Mouse (Mus musculus) embryonic facial prominence, embryonic 11.5 days (tissue): ENCODE results near the gene Etnk2. TPM values are rescaled to one million over a fixed set of nuclear protein-coding genes. Genes with fewer than 3 reads are reported as not detected.

Source experiments
- ATAC-seq: fragments of 200-750 bp; cut with Nextera tagmentation; replicated peaks from 2 replicates; pipeline ENCODE4 v1.8.0; 2017; ENCODE audit warnings: low read depth; ENCODE audit not compliant: insufficient number of reproducible peaks, low FRiP score, low TSS enrichment
- DNase-seq: peaks from one replicate; pipeline ENCODE4 v3.0.0-alpha.2; 2015; ENCODE audit warnings: low spot score
- H3K27ac ChIP-seq: fragments of 300-500 bp; sonication (generic); replicated peaks from 2 replicates; pipeline ENCODE4 v1.5.1; 2014; ENCODE audit warnings: mild to moderate bottlenecking, low read depth, low read length, control low read depth
- H3K27me3 ChIP-seq: fragments of 300-500 bp; sonication (generic); 2 replicates; pipeline ENCODE4 v1.6.1; 2014; ENCODE audit warnings: mild to moderate bottlenecking, low read length, moderate library complexity, mixed read lengths; ENCODE audit not compliant: control insufficient read depth, insufficient read depth
- H3K36me3 ChIP-seq: fragments of 300-500 bp; sonication (generic); replicated peaks from 2 replicates; pipeline ENCODE4 v1.6.1; 2014; ENCODE audit warnings: low read depth, mild to moderate bottlenecking, low read length, moderate library complexity, mixed read lengths; ENCODE audit not compliant: control insufficient read depth, insufficient read depth
- H3K4me1 ChIP-seq: fragments of 300-500 bp; sonication (generic); 2 replicates; pipeline ENCODE4 v1.6.1; 2014; ENCODE audit warnings: low read length, mixed read lengths; ENCODE audit not compliant: control insufficient read depth, insufficient read depth
- H3K4me2 ChIP-seq: fragments of 300-500 bp; sonication (generic); 2 replicates; pipeline ENCODE4 v1.6.1; 2014; ENCODE audit warnings: low read depth, mild to moderate bottlenecking, control low read depth, low read length, moderate library complexity
- H3K4me3 ChIP-seq: fragments of 300-500 bp; sonication (generic); 2 replicates; pipeline ENCODE4 v1.5.1; 2014; ENCODE audit warnings: low read depth, low read length, control low read depth
- H3K9ac ChIP-seq: fragments of 300-500 bp; sonication (generic); replicated peaks from 2 replicates; pipeline ENCODE4 v1.6.1; 2014; ENCODE audit warnings: mild to moderate bottlenecking, control low read depth, low read length
- H3K9me3 ChIP-seq: fragments of 300-500 bp; sonication (generic); replicated peaks from 2 replicates; pipeline ENCODE4 v1.6.1; 2016; ENCODE audit warnings: mild to moderate bottlenecking, low read length, inconsistent platforms, mixed read lengths; ENCODE audit not compliant: control insufficient read depth
- WGBS: fragments of 180-500 bp; shearing (Covaris S2); extraction: QIAGEN DNeasy Blood & Tissue Kit; methylation state at CpG from one replicate; pipeline ENCODE4 v1.1.7; 2014; 5-methylcytosine and 5-hydroxymethylcytosine counted together
- polyA plus RNA-seq: library from polyadenylated mRNA; unstranded; fragments of >200 nt; fragmentation: Nextera tagmentation; extraction: Ambion mirVana; gene quantifications from 2 replicates; pipeline ENCODE4 v1.2.1, GENCODE M21; 2014

Gene Etnk2
- polyA plus RNA-seq, 1 experiment from 2014 or later: 2.8 TPM

DNA sequence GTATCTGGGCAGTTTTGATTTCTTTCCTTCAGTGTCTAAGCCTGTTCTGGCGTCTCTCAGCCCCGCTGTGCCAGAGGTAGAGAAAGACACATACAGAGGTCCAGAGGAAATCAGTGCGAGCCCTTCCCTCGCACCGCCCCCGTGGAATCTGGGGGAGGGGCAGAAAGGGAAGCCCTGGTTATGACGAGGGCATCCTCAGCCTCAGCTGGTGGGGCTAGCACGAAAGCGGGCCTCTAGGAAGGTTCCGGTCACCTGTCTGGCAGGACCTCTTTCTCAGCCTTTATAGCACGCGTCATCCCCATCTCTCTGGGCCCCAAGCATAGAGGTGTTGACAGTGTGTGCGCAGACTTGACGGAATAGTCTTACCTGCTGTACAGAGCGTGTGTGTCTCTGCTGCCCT lies 7.5 kb upstream of the Etnk2 start:
- H3K9me3 ChIP-seq: no peaks in the 10 kb centered on the region
- 54% methylated on average over 15 of the region's 15 CpGs for WGBS
- DNase-seq: no peak
- no peak overlapping the region for H3K9ac ChIP-seq
- no peaks in the 10 kb centered on the region for H3K36me3 ChIP-seq
- no peaks in the 10 kb centered on the region; the same call in 1 of the 2 replicates for H3K4me1 ChIP-seq
- H3K4me3 ChIP-seq: no peak overlapping the region
- H3K27ac ChIP-seq: no peak overlapping the region
- H3K4me2 ChIP-seq: no peak overlapping the region
- ATAC-seq: no peak
- no peaks in the 10 kb centered on the region for H3K27me3 ChIP-seq

DNA sequence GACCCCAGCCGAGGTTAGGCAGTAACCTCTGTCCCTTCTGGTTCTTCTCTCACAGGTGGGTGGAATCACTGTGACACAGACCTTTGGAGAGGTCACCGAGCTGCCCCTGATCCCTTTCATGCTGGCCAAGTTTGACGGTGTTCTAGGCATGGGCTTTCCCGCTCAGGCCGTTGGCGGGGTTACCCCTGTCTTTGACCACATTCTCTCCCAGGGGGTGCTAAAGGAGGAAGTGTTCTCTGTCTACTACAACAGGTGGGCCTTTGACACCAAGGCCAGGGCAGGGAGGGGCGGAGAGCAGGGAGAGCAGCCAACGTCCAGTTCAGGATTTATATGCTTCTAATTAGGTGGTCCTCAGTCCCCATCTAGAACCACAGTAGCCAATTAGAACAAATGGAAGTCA lies 7.0 kb upstream of the Etnk2 start:
- no peaks in the 10 kb centered on the region for H3K27me3 ChIP-seq
- H3K9ac ChIP-seq: no peak overlapping the region
- no peaks in the 10 kb centered on the region for H3K9me3 ChIP-seq
- ATAC-seq (no peak), DNase-seq (no peak)
- no peaks in the 10 kb centered on the region; the same call in 1 of the 2 replicates for H3K4me1 ChIP-seq
- H3K4me2 ChIP-seq: no peak overlapping the region
- no peak overlapping the region for H3K4me3 ChIP-seq
- no peaks in the 10 kb centered on the region for H3K36me3 ChIP-seq
- no peak overlapping the region for H3K27ac ChIP-seq
- 52% methylated on average over 8 of the region's 8 CpGs for WGBS

DNA sequence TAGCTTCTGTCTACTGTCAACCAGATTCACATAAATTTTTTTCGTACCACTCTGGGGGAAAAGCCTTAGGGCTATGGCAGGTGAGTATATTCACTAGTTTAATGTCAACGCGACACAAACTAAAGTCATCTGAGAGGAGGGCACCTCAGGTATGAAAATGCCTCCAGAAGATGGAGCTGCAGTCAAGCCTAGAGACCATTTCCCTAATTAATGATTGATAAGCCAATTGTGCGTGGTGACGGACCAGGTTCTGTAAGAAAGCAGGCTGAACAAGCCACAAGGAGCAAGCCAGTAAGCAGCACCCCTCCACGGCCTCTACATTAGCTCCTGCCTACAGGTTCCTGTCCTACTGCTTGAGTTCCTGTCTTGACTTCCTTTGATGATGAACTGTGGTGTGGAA lies 2.4 kb upstream of the Etnk2 start:
- ATAC-seq (no peak), DNase-seq (no peak)
- Histone ChIP-seq H3K9me3 (no peaks in the 10 kb centered on the region), H3K4me2 (no peak overlapping the region), H3K36me3 (no peaks in the 10 kb centered on the region), H3K4me1 (no peaks in the 10 kb centered on the region; the same call in 1 of the 2 replicates), H3K9ac (no peak overlapping the region), H3K4me3 (no peak overlapping the region), H3K27ac (no peak overlapping the region), H3K27me3 (peaks cover 21% of the 10 kb centered on the region)
- 88% methylated on average over 6 of the region's 6 CpGs for WGBS

DNA sequence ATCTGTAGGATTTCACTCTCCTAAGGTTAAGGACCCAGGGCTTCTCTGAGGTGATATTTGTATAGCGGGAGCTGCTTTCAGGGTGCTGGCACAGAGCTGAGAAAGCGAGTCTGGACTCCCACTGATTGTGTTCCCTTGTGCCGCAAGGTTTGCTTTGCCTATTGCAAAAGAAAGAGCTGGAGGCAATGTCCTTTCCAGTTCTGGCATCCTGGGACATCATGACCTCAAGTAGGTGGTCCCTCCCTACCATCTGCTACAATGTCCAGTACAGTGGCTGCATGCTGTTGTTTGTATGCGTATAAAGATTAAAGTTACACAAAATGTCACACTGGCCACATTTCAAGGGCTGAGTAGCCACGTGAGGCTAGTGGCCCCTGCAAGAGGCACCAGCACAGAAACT lies 1.3 kb upstream of the Etnk2 start:
- 85% methylated on average over 5 of the region's 5 CpGs for WGBS
- Histone ChIP-seq H3K27ac (no peak overlapping the region), H3K27me3 (peaks cover 21% of the 10 kb centered on the region)

DNA sequence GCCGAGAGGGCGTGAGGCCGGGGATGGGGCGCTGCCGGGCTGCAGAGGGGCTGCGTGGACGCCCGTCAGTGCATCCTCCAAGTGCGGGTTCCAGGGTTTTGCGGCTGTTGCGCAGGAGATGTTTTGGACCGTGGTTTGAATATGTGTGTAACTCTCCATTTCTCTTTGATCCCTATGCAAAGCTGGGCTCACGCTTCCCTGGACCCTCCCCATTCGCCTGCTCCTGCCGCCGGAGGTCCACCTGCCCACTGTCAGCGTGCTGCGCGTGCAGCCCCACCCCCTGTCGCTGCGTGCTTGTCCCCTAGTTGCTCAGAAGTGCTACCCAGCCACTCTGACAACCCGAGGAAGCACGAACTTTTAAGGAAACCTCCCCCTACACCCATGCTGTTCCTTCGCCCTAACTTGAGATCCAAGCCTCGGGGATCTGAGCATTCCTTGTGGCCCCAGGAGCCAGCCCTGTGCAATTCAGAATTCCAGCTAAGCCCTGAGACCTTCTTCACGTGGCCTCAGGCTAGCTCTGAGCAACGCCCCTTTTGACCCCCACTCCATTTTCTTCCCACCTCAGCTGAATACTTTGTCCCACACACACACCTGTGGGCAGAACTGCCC lies 754 bp downstream of the Etnk2 start:
- Histone ChIP-seq H3K27me3 (peaks cover 21% of the 10 kb centered on the region), H3K9ac (peak overlapping the region; percentile 48), H3K27ac (no peak overlapping the region), H3K9me3 (no peaks in the 10 kb centered on the region), H3K4me2 (peak overlapping the region; percentile 97), H3K4me1 (peaks cover 9% of the 10 kb centered on the region), H3K4me3 (peak overlapping the region; percentile 60), H3K36me3 (no peaks in the 10 kb centered on the region)
- DNase-seq: no peak
- ATAC-seq: no peak
- 3% methylated on average over 27 of the region's 27 CpGs for WGBS

More for the DNA sequence above, 1.3 kb upstream of the Etnk2 start:
- Histone ChIP-seq H3K4me3 (no peak overlapping the region), H3K4me2 (no peak overlapping the region), H3K36me3 (no peaks in the 10 kb centered on the region), H3K4me1 (no peaks in the 10 kb centered on the region; the same call in 1 of the 2 replicates), H3K9ac (no peak overlapping the region), H3K9me3 (no peaks in the 10 kb centered on the region)
- ATAC-seq: no peak
- no peak for DNase-seq

DNA sequence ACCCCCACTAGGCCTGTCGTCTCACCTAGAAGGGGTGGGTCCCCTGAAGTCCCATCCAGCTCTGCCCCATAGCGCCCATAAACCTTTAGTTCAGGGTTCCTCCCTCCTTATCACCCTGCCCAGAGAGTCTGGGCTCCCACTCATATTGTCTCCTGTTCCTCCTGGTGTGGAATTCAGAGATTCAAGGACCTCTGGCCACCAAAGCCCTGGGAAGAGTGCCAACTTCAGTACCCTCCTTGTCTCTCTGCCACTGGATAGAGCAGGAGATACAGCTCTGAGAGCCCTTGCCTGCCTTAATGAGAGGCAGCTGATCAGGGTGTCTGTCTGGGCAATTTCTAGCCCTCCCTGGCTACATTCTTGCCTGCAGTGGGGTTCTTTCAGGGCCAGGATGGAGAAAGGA lies 1.5 kb downstream of the Etnk2 start:
- Histone ChIP-seq H3K27me3 (peaks cover 21% of the 10 kb centered on the region), H3K4me1 (peaks cover 9% of the 10 kb centered on the region), H3K36me3 (no peaks in the 10 kb centered on the region), H3K9me3 (no peaks in the 10 kb centered on the region), H3K4me2 (no peak overlapping the region), H3K9ac (no peak overlapping the region), H3K27ac (no peak overlapping the region), H3K4me3 (no peak overlapping the region)
- ATAC-seq: no peak
- DNase-seq: no peak
- 40% methylated on average over 2 of the region's 2 CpGs for WGBS

DNA sequence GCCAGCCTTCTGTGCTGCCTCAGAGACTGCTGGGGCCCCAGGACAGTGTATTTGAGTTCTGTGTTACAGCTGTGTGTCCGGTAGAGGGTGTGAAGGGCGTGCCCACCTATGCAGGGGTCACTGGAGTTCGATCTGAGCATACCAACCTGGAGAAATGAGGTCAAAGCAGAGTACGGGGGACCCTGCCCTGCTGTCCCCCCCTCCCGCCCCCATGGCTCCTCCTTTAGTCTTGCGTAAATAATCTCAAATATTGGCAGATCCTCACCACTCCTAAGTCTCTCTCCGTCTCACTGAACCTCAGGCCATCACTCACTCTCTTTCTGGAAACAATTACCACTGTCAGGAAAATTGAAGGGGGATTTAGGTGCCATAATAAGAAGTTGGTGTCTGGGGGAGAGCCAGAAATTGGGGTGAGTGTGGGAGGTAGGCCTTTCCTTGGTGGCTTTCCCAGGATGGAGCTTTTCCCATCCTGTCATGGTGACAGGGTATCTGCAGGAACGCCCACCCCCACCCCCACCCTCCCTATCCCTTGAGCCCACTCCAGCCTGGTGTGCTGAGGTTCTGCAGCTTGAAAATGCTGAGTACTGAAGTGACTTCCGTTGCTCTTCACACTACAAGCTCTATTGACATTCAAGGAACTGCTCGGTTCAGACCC lies 3.7 kb downstream of the Etnk2 start:
- H3K4me1 ChIP-seq: peaks cover 9% of the 10 kb centered on the region
- peaks cover 21% of the 10 kb centered on the region for H3K27me3 ChIP-seq
- no peak overlapping the region for H3K9ac ChIP-seq
- H3K9me3 ChIP-seq: no peaks in the 10 kb centered on the region
- no peak for ATAC-seq
- H3K36me3 ChIP-seq: no peaks in the 10 kb centered on the region
- H3K27ac ChIP-seq: no peak overlapping the region
- no peak overlapping the region for H3K4me3 ChIP-seq
- no peak overlapping the region for H3K4me2 ChIP-seq
- no peak for DNase-seq
- 36% methylated on average over 10 of the region's 10 CpGs for WGBS
